Mouse (Mus musculus) embryo, embryonic 11.5 days (tissue): Measurements from ENCODE around the gene Gm4070.
"Not testable (repeated sequence)": the region's sequence is repeated elsewhere in the genome, so short reads cannot be mapped to it uniquely, and the experiment has no call there.

ENCODE experiments used
- DNase-seq: peaks from one replicate; pipeline ENCODE4 v3.0.0-alpha.2; 2012; ENCODE audit warnings: low read depth, low spot score

Gene Gm4070

DNA sequence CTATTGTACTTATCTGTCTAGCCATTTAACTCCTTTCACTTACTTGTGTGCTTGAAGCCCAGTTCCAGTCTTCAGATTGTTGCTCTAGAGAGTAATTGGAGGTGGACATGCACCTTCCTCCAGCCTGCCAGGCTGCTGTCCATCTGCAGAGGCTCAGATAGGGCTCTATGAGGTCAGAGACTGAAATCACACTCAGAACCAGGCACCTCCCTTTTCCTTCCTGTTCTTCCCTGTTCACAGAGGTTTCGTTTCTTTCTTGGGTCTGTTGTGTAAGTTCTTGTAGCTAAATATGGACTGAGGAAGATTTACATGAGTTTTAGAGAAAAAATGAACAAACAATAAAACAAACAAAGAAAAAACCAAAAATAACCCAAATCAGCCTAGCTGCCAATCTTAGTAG lies at the start of gene Gm4070:
Gene Gm4070, minus strand, starts transcription at position 156 of the 400 bp plus-strand sequence.
- DNase-seq, result not testable (repeated sequence)

DNA sequence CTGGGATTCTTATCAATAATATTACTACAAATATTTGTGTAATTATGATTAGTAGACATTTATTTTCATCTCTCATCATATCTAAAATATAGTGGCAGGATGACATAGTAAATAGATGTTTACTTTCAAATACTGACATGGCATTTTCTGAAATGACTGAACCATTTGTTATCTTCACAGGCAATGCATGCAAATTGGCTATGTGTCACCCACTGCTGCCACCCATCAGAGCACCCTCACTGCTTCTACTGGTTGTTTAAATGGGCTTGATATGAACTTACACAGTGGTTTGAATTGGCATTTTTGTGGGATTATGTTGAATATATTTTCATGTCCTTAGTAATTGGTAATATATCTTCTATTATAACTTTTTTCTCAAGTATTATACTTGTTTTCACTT lies 773 bp upstream of the Gm4070 start:
- DNase-seq, result not testable (repeated sequence)

DNA sequence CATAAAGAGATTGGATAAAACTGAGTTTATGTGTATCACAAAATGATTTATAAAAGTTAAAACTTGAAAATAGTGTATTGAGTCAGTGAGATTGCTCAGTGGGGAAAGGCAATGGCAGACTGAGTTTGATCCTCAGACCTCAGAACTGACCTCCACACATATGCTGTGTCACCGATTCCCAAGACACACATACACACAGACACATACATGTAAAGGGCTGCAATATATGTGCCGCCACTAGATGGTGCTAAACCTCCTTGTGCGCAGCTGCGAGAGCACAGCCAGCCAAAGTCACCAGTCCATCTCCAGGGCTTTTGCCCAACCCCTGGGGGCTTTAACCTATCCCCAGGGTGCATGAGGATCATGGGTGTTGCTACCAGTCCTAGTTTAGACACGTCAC lies 1.4 kb downstream of the Gm4070 start:
- not testable (repeated sequence) for DNase-seq

DNA sequence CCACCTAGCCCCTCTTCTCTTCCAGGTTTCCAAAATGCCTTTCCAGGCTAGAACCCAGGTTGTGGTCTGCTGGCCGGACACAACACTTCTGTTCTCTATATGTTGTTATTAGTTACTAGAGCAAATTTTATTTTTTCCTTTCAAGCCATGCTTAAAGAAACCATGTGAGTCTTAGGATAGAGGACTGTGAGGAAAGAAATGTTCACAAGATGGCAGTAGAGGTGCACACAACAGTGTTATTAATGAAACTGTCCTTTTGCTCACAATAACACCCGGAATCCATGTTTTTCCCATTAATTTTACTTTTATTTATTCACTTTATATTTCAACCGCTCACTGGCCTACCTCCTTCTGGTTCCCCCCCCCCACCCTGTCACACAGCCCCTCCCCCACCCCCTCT lies 8.5 kb downstream of the Gm4070 start:
- DNase-seq, result not testable (repeated sequence)

DNA sequence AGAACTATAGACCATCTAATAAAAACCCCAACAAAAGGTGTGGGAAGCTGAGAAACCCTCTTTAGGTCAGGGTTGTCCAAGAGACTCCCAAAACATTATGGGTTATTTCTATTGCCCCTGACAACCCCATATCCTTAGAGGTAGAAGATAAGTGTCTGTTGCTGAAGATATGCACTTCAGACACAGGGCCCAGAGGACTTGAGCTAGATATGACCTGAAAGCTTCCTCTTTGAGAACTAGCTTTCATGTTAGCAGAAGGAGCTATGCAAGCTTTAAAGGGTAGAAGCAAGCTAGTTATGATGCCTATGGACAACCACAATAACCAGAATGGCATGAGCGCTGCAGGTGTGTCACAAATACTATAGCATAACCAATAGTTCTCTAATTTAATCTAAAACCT lies 21.6 kb downstream of the Gm4070 start:
- not testable (repeated sequence) for DNase-seq

DNA sequence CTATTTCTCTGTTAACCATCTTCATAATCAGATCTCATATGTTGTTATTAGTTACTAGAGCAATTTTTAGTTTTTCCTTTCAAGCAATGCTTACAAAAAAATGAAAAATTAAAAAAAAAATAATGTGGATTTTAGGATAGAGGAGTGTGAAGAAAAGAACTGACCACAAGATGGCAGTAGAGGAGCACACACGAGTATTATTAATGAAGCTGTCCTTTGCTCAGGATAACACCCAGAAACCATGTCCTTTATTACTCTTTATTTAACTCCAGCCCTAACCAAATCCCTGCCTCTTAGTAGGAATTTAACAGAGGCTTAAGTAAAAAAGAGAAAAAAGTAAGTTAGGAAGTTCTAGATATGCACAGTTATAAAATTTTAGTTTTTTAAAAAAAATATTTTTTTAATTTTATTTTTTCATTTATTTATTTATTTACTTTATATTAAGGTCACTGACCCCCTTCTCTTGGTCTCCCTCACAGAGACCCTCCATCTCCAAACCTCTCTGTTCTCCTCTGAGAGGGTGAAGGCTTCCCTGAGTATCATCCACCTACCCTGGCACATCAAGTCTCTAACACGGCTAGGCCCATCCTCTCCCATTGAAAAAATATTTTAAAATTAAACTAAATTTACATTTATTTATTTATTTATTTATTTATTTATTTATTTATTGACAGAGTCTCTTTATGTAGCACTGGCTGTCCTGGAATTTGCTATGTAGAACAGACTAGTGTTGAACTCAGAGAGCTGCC lies 70.0 kb downstream of the Gm4070 start:
- not testable (repeated sequence) for DNase-seq

DNA sequence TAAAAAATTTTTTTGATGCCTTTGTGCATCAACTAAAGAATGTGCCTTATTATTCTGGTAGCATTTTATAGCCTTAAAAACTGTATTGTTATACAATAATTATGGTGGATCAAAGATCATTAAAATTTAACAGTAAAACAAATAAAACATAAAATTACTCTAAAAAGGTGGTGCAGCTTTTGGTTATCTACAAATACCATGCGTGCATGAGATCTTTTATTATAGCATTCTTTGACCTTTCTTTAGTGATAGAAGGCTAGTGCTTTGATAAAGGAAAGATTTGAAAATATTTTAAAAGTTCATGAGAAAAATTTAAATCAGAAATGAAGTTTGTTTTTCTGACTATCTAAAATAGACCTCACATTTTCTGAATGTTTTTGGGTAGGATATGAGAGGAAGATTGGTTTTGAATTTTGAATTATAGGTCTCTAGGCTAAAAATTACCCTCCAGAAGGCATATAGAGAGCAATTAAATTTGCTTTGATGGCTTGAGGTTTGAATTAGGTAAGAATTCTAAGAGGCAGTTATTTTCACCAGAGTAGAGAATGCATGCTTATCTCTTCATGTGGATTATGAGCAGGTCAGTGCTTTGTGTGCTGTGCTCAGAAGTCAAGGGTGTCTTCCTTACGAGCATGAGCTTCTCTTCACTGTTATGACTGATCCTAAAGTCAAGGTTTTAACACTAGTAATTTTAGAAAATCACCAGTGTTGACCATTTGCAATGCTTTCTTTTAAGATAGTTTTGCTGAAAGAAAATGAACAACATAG lies 73.9 kb downstream of the Gm4070 start:
- not testable (repeated sequence) for DNase-seq

DNA sequence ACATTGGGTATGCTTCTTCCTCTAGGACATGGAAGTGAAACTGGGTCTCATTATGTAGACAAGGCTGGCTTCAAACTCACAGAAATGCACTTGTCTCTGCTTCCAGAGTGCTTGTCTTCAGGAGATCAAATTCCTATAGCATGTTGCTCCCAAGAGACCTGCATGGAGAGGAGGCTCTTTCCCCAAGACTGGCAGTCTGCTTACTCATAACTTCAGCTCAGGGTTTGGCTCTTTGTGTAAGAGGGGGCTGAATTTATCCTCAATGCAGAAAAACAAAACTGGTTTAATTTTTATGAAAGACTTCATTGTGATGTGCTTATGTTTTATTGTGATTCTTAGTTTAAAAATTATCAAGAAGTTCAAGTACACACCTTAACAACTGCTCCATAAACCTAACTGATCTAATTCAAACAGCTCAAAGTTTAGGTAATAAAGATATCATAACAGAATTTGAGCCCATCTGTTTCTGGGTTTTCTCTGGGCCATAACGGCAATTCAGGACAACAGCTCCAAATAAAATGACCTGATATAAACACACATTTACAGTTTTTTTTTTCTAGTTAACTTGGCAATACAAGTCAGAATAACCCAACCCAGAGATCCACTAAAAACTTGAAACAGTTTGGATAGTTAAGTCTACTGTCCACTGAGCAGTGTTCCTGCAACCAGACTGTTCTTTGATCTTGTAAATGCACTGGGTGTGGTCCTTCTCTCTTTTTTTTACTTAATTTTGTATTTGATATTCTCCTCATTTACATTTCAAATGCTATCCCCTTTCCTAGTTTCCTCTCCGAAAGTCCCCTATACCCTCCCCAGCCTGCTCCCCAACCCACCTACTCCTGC lies 97.8 kb downstream of the Gm4070 start:
- DNase-seq, result not testable (repeated sequence)
